Mouse (Mus musculus) hindbrain, postnatal 0 days (tissue): ENCODE results near the gene Abca6. TPM values are rescaled to one million over a fixed set of nuclear protein-coding genes. Genes with fewer than 3 reads are reported as not detected.

Experiments
- ATAC-seq: fragments of 200-750 bp; cut with Nextera tagmentation; 2 replicates; pipeline ENCODE4 v1.8.0; 2017; ENCODE audit warnings: mild to moderate bottlenecking, moderate TSS enrichment, moderate library complexity
- DNase-seq: peaks from one replicate; pipeline ENCODE4 v3.0.0-alpha.2; 2015; ENCODE audit warnings: low spot score
- H3K27ac ChIP-seq: fragments of 300-500 bp; sonication (generic); 2 replicates; pipeline ENCODE4 v1.5.1; 2014; ENCODE audit warnings: mild to moderate bottlenecking
- H3K27me3 ChIP-seq: fragments of 300-500 bp; sonication (generic); 2 replicates; pipeline ENCODE4 v1.6.1; 2014; ENCODE audit warnings: low read length, mixed read lengths; ENCODE audit not compliant: insufficient read depth
- H3K36me3 ChIP-seq: fragments of 300-500 bp; sonication (generic); 2 replicates; pipeline ENCODE4 v1.6.1; 2014; ENCODE audit warnings: low read length, mixed read lengths; ENCODE audit not compliant: insufficient read depth
- H3K4me1 ChIP-seq: fragments of 300-500 bp; sonication (generic); 2 replicates; pipeline ENCODE4 v1.6.1; 2014; ENCODE audit warnings: antibody characterized with exemption, low read length, mixed read lengths; ENCODE audit not compliant: insufficient read depth
- H3K4me2 ChIP-seq: fragments of 300-500 bp; sonication (generic); 2 replicates; pipeline ENCODE4 v1.6.1; 2014; ENCODE audit warnings: low read depth, mild to moderate bottlenecking, low read length, moderate library complexity, mixed read lengths
- H3K4me3 ChIP-seq: fragments of 300-500 bp; sonication (generic); 2 replicates; pipeline ENCODE4 v1.5.1; 2014; ENCODE audit warnings: low read length
- H3K9ac ChIP-seq: fragments of 300-500 bp; sonication (generic); replicated peaks from 2 replicates; pipeline ENCODE4 v1.6.1; 2014; ENCODE audit warnings: mild to moderate bottlenecking, low read length, moderate library complexity, mixed read lengths
- H3K9me3 ChIP-seq: fragments of 300-500 bp; sonication (generic); 2 replicates; pipeline ENCODE4 v1.6.1; 2016; ENCODE audit warnings: low read length, mixed read lengths
- CTCF ChIP-seq: IDR thresholded peaks from 2 replicates; pipeline ENCODE4 v1.5.1; 2016; ENCODE audit warnings: antibody characterized with exemption, control low read depth, low read depth
- WGBS: fragments of 180-500 bp; shearing (Covaris S2); extraction: QIAGEN DNeasy Blood & Tissue Kit; methylation state at CpG from one replicate; pipeline ENCODE4 v1.1.7; 2014; 5-methylcytosine and 5-hydroxymethylcytosine counted together
- polyA plus RNA-seq: library from polyadenylated mRNA; unstranded; fragments of >200 nt; fragmentation: Nextera tagmentation; extraction: Ambion mirVana; gene quantifications from 2 replicates; pipeline ENCODE4 v1.2.1, GENCODE M21; 2015
- total RNA-seq: library from RNA; depleted of rRNA; stranded (reverse); fragments of >200 nt; gene quantifications from 2 replicates; pipeline ENCODE4 v1.2.3, GENCODE M21; 2014

Abca6 gene
- total and polyA plus RNA-seq, 2 experiments from 2014 or later: 0.63 to 0.75 TPM

DNA sequence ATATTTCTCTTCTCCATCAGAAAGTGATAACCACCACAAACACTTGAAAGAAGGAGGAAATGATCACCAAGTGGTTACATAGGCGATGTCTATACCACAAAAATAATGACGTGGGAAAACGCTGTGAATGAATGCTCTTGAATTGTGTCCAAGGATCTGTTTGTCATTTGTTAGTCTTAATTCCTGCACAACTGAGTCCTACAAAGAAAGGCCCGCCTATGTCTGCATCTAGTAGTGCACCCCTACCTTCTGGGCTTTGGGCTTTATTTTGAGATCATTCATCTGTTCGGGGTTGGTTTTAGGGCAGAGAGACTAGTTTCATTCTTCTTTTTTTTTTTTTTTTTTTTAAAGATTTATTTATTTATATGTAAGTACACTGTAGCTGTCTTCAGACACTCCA is 47.6 kb downstream of the Abca6 start:
- Histone ChIP-seq H3K4me2 (no peak overlapping the region), H3K4me1 (no peaks in the 10 kb centered on the region), H3K27me3 (no peaks in the 10 kb centered on the region), H3K27ac (no peak overlapping the region), H3K9ac (no peak overlapping the region), H3K36me3 (no peaks in the 10 kb centered on the region), H3K4me3 (no peak overlapping the region), H3K9me3 (no peaks in the 10 kb centered on the region)
- ATAC-seq (no peak), DNase-seq (no peak)
- no peak for TF ChIP-seq CTCF
- WGBS: 86% methylated on average over 5 of the region's 5 CpGs

- no peak overlapping the region for H3K4me2 ChIP-seq
- TF ChIP-seq CTCF: no peak
- ATAC-seq: no peak
- no peak overlapping the region for H3K27ac ChIP-seq
- DNase-seq: no peak
- no peak overlapping the region for H3K4me3 ChIP-seq
- no peaks in the 10 kb centered on the region for H3K9me3 ChIP-seq
- no peaks in the 10 kb centered on the region for H3K27me3 ChIP-seq
- H3K36me3 ChIP-seq: no peaks in the 10 kb centered on the region
- H3K9ac ChIP-seq: no peak overlapping the region
- 86% methylated on average over 3 of the region's 3 CpGs for WGBS
- H3K4me1 ChIP-seq: no peaks in the 10 kb centered on the region
Observed at GRCm38 (mm10) chr11:110198882-110199281, 52.7 kb downstream of the Abca6 start.

GRCm38 (mm10) chr11:110196561-110197306 is 54.8 kb downstream of the Abca6 start:
- Histone ChIP-seq H3K27ac (no peak overlapping the region), H3K27me3 (no peaks in the 10 kb centered on the region), H3K4me2 (no peak overlapping the region), H3K4me3 (no peak overlapping the region), H3K4me1 (no peaks in the 10 kb centered on the region), H3K36me3 (no peaks in the 10 kb centered on the region), H3K9me3 (no peaks in the 10 kb centered on the region), H3K9ac (no peak overlapping the region)
- DNase-seq: no peak
- no peak for TF ChIP-seq CTCF
- ATAC-seq: no peak
- 87% methylated on average over 8 of the region's 8 CpGs for WGBS

- H3K27me3 ChIP-seq: no peaks in the 10 kb centered on the region
- 88% methylated on average over 4 of the region's 4 CpGs for WGBS
- no peak overlapping the region for H3K4me3 ChIP-seq
- ATAC-seq (no peak), DNase-seq (no peak)
- H3K4me1 ChIP-seq: no peaks in the 10 kb centered on the region
- no peak overlapping the region for H3K4me2 ChIP-seq
- no peak for TF ChIP-seq CTCF
- H3K27ac ChIP-seq: no peak overlapping the region
- no peak overlapping the region for H3K9ac ChIP-seq
- H3K9me3 ChIP-seq: no peaks in the 10 kb centered on the region
- no peaks in the 10 kb centered on the region for H3K36me3 ChIP-seq
Observed at GRCm38 (mm10) chr11:110195310-110195709, 56.3 kb downstream of the Abca6 start.

DNA sequence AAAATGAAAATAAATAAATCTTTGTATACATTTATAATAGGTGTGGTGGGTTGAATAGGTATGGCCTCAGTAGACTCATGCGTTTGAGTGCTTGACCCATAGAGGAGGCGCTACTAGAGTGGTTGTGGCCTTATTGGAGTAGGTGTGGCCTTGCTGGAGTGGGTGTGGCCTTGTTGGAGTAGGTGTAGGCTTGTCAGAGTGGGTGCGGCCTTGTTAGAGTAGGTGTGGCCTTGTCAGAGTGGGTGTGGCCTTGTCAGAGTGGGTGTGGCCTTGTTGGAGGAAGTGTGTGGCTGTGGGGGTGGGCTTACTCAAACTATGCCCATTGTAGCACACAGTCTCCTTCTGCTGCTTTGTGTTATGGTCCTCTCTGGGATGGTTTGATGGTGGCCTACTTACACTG is 80.4 kb downstream of the Abca6 start:
- Histone ChIP-seq H3K4me1 (0 out of 2 replicates have a peak, but pooled peaks cover 3% of the 10 kb centered on the region), H3K36me3 (no peaks in the 10 kb centered on the region), H3K4me2 (no peak overlapping the region), H3K27me3 (no peaks in the 10 kb centered on the region), H3K27ac (no peak overlapping the region), H3K9ac (no peak overlapping the region), H3K4me3 (no peak overlapping the region), H3K9me3 (no peaks in the 10 kb centered on the region)
- 97% methylated on average over 3 of the region's 3 CpGs for WGBS
- DNase-seq: no peak
- no peak for TF ChIP-seq CTCF
- no peak for ATAC-seq

- no peaks in the 10 kb centered on the region for H3K9me3 ChIP-seq
- 40% methylated on average over 12 of the region's 12 CpGs for WGBS
- H3K4me3 ChIP-seq: peak within 1 kb of the TSS; percentile 15; the same call in 1 of the 2 replicates
- no peaks in the 10 kb centered on the region for H3K27me3 ChIP-seq
- H3K27ac ChIP-seq: peak within 1 kb of the TSS; percentile 41; the same call in 1 of the 2 replicates
- DNase-seq: peak; percentile 39
- no peak for ATAC-seq
- H3K4me1 ChIP-seq: 0 out of 2 replicates have a peak, but pooled peaks cover 3% of the 10 kb centered on the region
- no peaks in the 10 kb centered on the region for H3K36me3 ChIP-seq
- peak within 1 kb of the TSS; percentile 34 for H3K4me2 ChIP-seq
- H3K9ac ChIP-seq: no peak within 1 kb of the TSS
- no peak for TF ChIP-seq CTCF
Observed at GRCm38 (mm10) chr11:110167459-110168251, 83.9 kb downstream of the Abca6 start, which contains the start of gene Abca9. Gene Abca9, minus strand, starts transcription at chr11:110168196.

DNA sequence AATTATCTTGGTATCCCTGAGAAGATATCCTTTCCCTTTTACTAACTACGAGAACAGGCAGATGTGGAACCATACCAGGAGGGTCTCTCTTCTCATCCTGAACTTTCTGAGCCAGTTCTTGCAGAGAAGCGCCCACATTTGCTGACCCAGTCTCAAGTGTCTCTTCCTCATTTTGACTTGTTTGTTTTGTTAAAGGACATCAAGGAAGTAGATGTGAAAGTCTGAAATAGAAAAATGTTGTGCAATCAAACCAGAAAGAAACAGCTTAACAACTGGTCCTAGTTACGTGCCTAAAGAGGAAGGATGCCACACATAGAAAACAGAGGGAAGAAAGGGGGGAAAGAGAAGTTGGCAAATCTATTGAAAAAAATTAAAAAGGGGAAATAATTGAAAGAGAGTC is 85.8 kb downstream of the Abca6 start:
- no peak overlapping the region for H3K27ac ChIP-seq
- 59% methylated on average over 3 of the region's 3 CpGs for WGBS
- DNase-seq (no peak), ATAC-seq (no peak)
- no peaks in the 10 kb centered on the region for H3K27me3 ChIP-seq
- H3K36me3 ChIP-seq: no peaks in the 10 kb centered on the region
- no peak overlapping the region for H3K4me2 ChIP-seq
- no peak for TF ChIP-seq CTCF
- no peaks in the 10 kb centered on the region for H3K9me3 ChIP-seq
- H3K4me1 ChIP-seq: 0 out of 2 replicates have a peak, but pooled peaks cover 3% of the 10 kb centered on the region
- H3K9ac ChIP-seq: no peak overlapping the region
- H3K4me3 ChIP-seq: no peak overlapping the region
